Mouse (Mus musculus) limb, embryonic 12.5 days (tissue): Measurements from ENCODE around the gene 5730507C01Rik. TPM values are rescaled to one million over a fixed set of nuclear protein-coding genes. Genes with fewer than 3 reads are reported as not detected.
A peak's percentile ranks its signal among the peaks of the same experiment; 100 is the strongest.
"Not testable (repeated sequence)": the region's sequence is repeated elsewhere in the genome, so short reads cannot be mapped to it uniquely, and the experiment has no call there.

ENCODE experiments used
- ATAC-seq: fragments of 200-750 bp; cut with Nextera tagmentation; 2 replicates; pipeline ENCODE4 v1.8.0; 2017; ENCODE audit warnings: low read depth, moderate TSS enrichment; ENCODE audit not compliant: insufficient number of reproducible peaks, insufficient read depth, low FRiP score, low TSS enrichment
- H3K27ac ChIP-seq: fragments of 300-500 bp; sonication (generic); 2 replicates; pipeline ENCODE4 v1.5.1; 2016; ENCODE audit warnings: mild to moderate bottlenecking, moderate library complexity
- H3K27me3 ChIP-seq: fragments of 300-500 bp; sonication (generic); 2 replicates; pipeline ENCODE4 v1.6.1; 2016; ENCODE audit warnings: mild to moderate bottlenecking, moderate library complexity
- H3K36me3 ChIP-seq: fragments of 300-500 bp; sonication (generic); 2 replicates; pipeline ENCODE4 v1.6.1; 2016; ENCODE audit warnings: mild to moderate bottlenecking, moderate library complexity
- H3K4me1 ChIP-seq: fragments of 300-500 bp; sonication (generic); replicated peaks from 2 replicates; pipeline ENCODE4 v1.6.1; 2016
- H3K4me2 ChIP-seq: fragments of 300-500 bp; sonication (generic); 2 replicates; pipeline ENCODE4 v1.6.1; 2016; ENCODE audit warnings: mild to moderate bottlenecking, moderate library complexity
- H3K4me3 ChIP-seq: fragments of 300-500 bp; sonication (generic); replicated peaks from 2 replicates; pipeline ENCODE4 v1.5.1; 2016; ENCODE audit warnings: mild to moderate bottlenecking
- H3K9ac ChIP-seq: fragments of 300-500 bp; sonication (generic); replicated peaks from 2 replicates; pipeline ENCODE4 v1.6.1; 2016; ENCODE audit warnings: mild to moderate bottlenecking, moderate library complexity
- H3K9me3 ChIP-seq: fragments of 300-500 bp; sonication (generic); 2 replicates; pipeline ENCODE4 v1.6.1; 2016; ENCODE audit warnings: mild to moderate bottlenecking, moderate library complexity
- WGBS: fragments of 180-500 bp; shearing (Covaris S2); methylation state at CpG from one replicate; pipeline ENCODE4 v1.1.7; 2016; 5-methylcytosine and 5-hydroxymethylcytosine counted together
- polyA plus RNA-seq: library from polyadenylated mRNA; unstranded; fragments of >200 nt; fragmentation: Nextera tagmentation; extraction: Ambion mirVana; gene quantifications from 2 replicates; pipeline ENCODE4 v1.2.1, GENCODE M21; 2016

The 5730507C01Rik gene
- polyA plus RNA-seq = 5.3 and 5.4 TPM in 2 replicates

GRCm38 (mm10) chr12:18514171-18514570, at the start of gene 5730507C01Rik:
5730507C01Rik (plus strand) TSS chr12:18514510.
- H3K27ac ChIP-seq = peak within 1 kb of the TSS; percentile 53; the same call in 1 of the 2 replicates
- WGBS = 4% methylated on average over 36 of the region's 36 CpGs
- H3K36me3 ChIP-seq = no peaks in the 10 kb centered on the region
- peak within 1 kb of the TSS; percentile 55 for H3K4me3 ChIP-seq
- peak within 1 kb of the TSS; percentile 67 for H3K9ac ChIP-seq
- peaks cover 4% of the 10 kb centered on the region for H3K27me3 ChIP-seq
- H3K4me2 ChIP-seq = peak within 1 kb of the TSS; percentile 54
- no peaks in the 10 kb centered on the region for H3K4me1 ChIP-seq
- peaks cover 26% of the 10 kb centered on the region for H3K9me3 ChIP-seq
- peak; percentile 66 for ATAC-seq

GRCm38 (mm10) chr12:18514616-18515015, 306 bp downstream of the 5730507C01Rik start:
- ATAC-seq = not testable (repeated sequence)
- H3K27ac ChIP-seq = peak overlapping the region; percentile 53; the same call in 1 of the 2 replicates
- WGBS = 2% methylated on average over 51 of the region's 52 CpGs

GRCm38 (mm10) chr12:18515077-18515476, 767 bp downstream of the 5730507C01Rik start:
- peak overlapping the region; percentile 55 for H3K4me3 ChIP-seq
- H3K27ac ChIP-seq, H3K27me3 ChIP-seq, ATAC-seq, H3K4me1 ChIP-seq, H3K36me3 ChIP-seq: not testable (repeated sequence)
- H3K4me2 ChIP-seq = peak overlapping the region; percentile 54
- peak overlapping the region; percentile 67 for H3K9ac ChIP-seq
- H3K9me3 ChIP-seq = peaks cover 23% of the 10 kb centered on the region
- WGBS = 13% methylated on average over 17 of the region's 17 CpGs

More at GRCm38 (mm10) chr12:18514616-18515015, 306 bp downstream of the 5730507C01Rik start:
- H3K9me3 ChIP-seq = peaks cover 23% of the 10 kb centered on the region
- peak overlapping the region; percentile 67 for H3K9ac ChIP-seq
- not testable (repeated sequence) for H3K27me3 ChIP-seq, H3K36me3 ChIP-seq, H3K4me1 ChIP-seq
- peak overlapping the region; percentile 55 for H3K4me3 ChIP-seq
- peak overlapping the region; percentile 54 for H3K4me2 ChIP-seq
